Mouse (Mus musculus) heart, postnatal 0 days (tissue): Measurements from ENCODE around the gene Map2k1. TPM values are rescaled to one million over a fixed set of nuclear protein-coding genes. Genes with fewer than 3 reads are reported as not detected.
"Not testable (repeated sequence)": the region's sequence is repeated elsewhere in the genome, so short reads cannot be mapped to it uniquely, and the experiment has no call there.

Experiments
- ATAC-seq: fragments of 200-750 bp; cut with Nextera tagmentation; 2 replicates; pipeline ENCODE4 v1.8.0; 2017; ENCODE audit warnings: low read depth, moderate number of reproducible peaks, moderate library complexity; ENCODE audit not compliant: insufficient read depth
- DNase-seq: peaks from one replicate; pipeline ENCODE4 v3.0.0-alpha.2; 2016; ENCODE audit warnings: low spot score
- H3K27ac ChIP-seq: fragments of 300-500 bp; sonication (generic); 2 replicates; pipeline ENCODE4 v1.5.1; 2014; ENCODE audit warnings: low read depth, mild to moderate bottlenecking
- H3K27me3 ChIP-seq: fragments of 300-500 bp; sonication (generic); 2 replicates; pipeline ENCODE4 v1.6.1; 2014; ENCODE audit warnings: low read length, mixed read lengths; ENCODE audit not compliant: control insufficient read depth, insufficient read depth
- H3K36me3 ChIP-seq: fragments of 300-500 bp; sonication (generic); replicated peaks from 2 replicates; pipeline ENCODE4 v1.6.1; 2014; ENCODE audit warnings: low read length, mixed read lengths; ENCODE audit not compliant: control insufficient read depth, insufficient read depth
- H3K4me1 ChIP-seq: fragments of 300-500 bp; sonication (generic); 2 replicates; pipeline ENCODE4 v1.6.1; 2014; ENCODE audit warnings: antibody characterized with exemption; ENCODE audit not compliant: control insufficient read depth, insufficient read depth
- H3K4me2 ChIP-seq: fragments of 300-500 bp; sonication (generic); 2 replicates; pipeline ENCODE4 v1.6.1; 2014; ENCODE audit warnings: low read depth, mild to moderate bottlenecking, low read length, moderate library complexity
- H3K4me3 ChIP-seq: fragments of 300-500 bp; sonication (generic); 2 replicates; pipeline ENCODE4 v1.5.1; 2014; ENCODE audit warnings: low read depth, low read length
- H3K9ac ChIP-seq: fragments of 300-500 bp; sonication (generic); replicated peaks from 2 replicates; pipeline ENCODE4 v1.6.1; 2014; ENCODE audit warnings: low read depth, low read length, mixed read lengths
- H3K9me3 ChIP-seq: fragments of 300-500 bp; sonication (generic); replicated peaks from 2 replicates; pipeline ENCODE4 v1.6.1; 2016; ENCODE audit warnings: low read length; ENCODE audit not compliant: control insufficient read depth
- CTCF ChIP-seq: IDR thresholded peaks from 2 replicates; pipeline ENCODE4 v1.5.1; 2016; ENCODE audit warnings: antibody characterized with exemption, control low read depth, low read depth
- EP300 ChIP-seq: IDR thresholded peaks from 2 replicates; pipeline ENCODE4 v1.6.1; 2016; ENCODE audit warnings: antibody characterized with exemption, low read depth
- WGBS: fragments of 180-500 bp; shearing (Covaris S2); extraction: QIAGEN DNeasy Blood & Tissue Kit; methylation state at CpG from one replicate; pipeline ENCODE4 v1.1.7; 2014; 5-methylcytosine and 5-hydroxymethylcytosine counted together
- polyA plus RNA-seq: library from polyadenylated mRNA; unstranded; fragments of >200 nt; fragmentation: Nextera tagmentation; extraction: Ambion mirVana; gene quantifications from 2 replicates; pipeline ENCODE4 v1.2.1, GENCODE M21; 2015
- total RNA-seq: library from RNA; depleted of rRNA; stranded (reverse); fragments of >200 nt; gene quantifications from 2 replicates; pipeline ENCODE4 v1.2.3, GENCODE M21; 2014; ENCODE audit warnings: low replicate concordance

Gene Map2k1
- total and polyA plus RNA-seq, 2 experiments from 2014 or later, result 57.7 to 110 TPM

GRCm38 (mm10) chr9:64271249-64271648 lies 17.8 kb upstream of the Map2k1 start:
- WGBS, result 61% methylated on average over 3 of the region's 3 CpGs
- no peak overlapping the region for H3K9ac ChIP-seq
- H3K4me3 ChIP-seq, result no peak overlapping the region
- no peak overlapping the region for H3K4me2 ChIP-seq
- H3K27me3 ChIP-seq, result no peaks in the 10 kb centered on the region
- no peaks in the 10 kb centered on the region for H3K36me3 ChIP-seq
- ATAC-seq (no peak), DNase-seq (no peak)
- H3K4me1 ChIP-seq, result no peaks in the 10 kb centered on the region
- H3K27ac ChIP-seq, result no peak overlapping the region
- no peak for TF ChIP-seq CTCF
- TF ChIP-seq EP300, result no peak
- H3K9me3 ChIP-seq, result no peaks in the 10 kb centered on the region

GRCm38 (mm10) chr9:64268836-64269235 lies 15.4 kb upstream of the Map2k1 start:
- not testable (repeated sequence) for ATAC-seq, H3K9me3 ChIP-seq, H3K27ac ChIP-seq, H3K4me1 ChIP-seq, H3K27me3 ChIP-seq, DNase-seq, H3K4me3 ChIP-seq, H3K4me2 ChIP-seq, H3K36me3 ChIP-seq, H3K9ac ChIP-seq
- WGBS, result 89% methylated on average over 8 of the region's 8 CpGs

GRCm38 (mm10) chr9:64268196-64268595 lies 14.8 kb upstream of the Map2k1 start:
- no peaks in the 10 kb centered on the region for H3K9me3 ChIP-seq
- no peak for DNase-seq
- no peak overlapping the region for H3K9ac ChIP-seq
- H3K4me1 ChIP-seq, result no peaks in the 10 kb centered on the region
- no peaks in the 10 kb centered on the region for H3K36me3 ChIP-seq
- ATAC-seq, result no peak
- H3K27ac ChIP-seq, result no peak overlapping the region
- no peaks in the 10 kb centered on the region for H3K27me3 ChIP-seq
- no peak for TF ChIP-seq CTCF
- no peak for TF ChIP-seq EP300
- H3K4me2 ChIP-seq, result no peak overlapping the region
- H3K4me3 ChIP-seq, result no peak overlapping the region
- WGBS, result 66% methylated on average over 10 of the region's 10 CpGs

GRCm38 (mm10) chr9:64267231-64267630 lies 13.8 kb upstream of the Map2k1 start:
- H3K4me3 ChIP-seq, result no peak overlapping the region
- no peaks in the 10 kb centered on the region for H3K36me3 ChIP-seq
- no peak for DNase-seq
- no peak overlapping the region for H3K27ac ChIP-seq
- H3K4me1 ChIP-seq, result no peaks in the 10 kb centered on the region
- H3K9ac ChIP-seq, result no peak overlapping the region
- TF ChIP-seq EP300, result no peak
- no peak for TF ChIP-seq CTCF
- H3K27me3 ChIP-seq, result no peaks in the 10 kb centered on the region
- ATAC-seq, result no peak
- 78% methylated on average over 1 of the region's 1 CpGs for WGBS
- no peak overlapping the region for H3K4me2 ChIP-seq
- H3K9me3 ChIP-seq, result no peaks in the 10 kb centered on the region

- H3K4me2 ChIP-seq, result no peak overlapping the region
- DNase-seq (no peak), ATAC-seq (no peak)
- H3K27me3 ChIP-seq, result no peaks in the 10 kb centered on the region
- no peaks in the 10 kb centered on the region for H3K4me1 ChIP-seq
- TF ChIP-seq CTCF (no peak), EP300 (no peak)
- WGBS, result 41% methylated on average over 1 of the region's 1 CpGs
- no peaks in the 10 kb centered on the region for H3K9me3 ChIP-seq
- H3K27ac ChIP-seq, result no peak overlapping the region
- H3K36me3 ChIP-seq, result no peaks in the 10 kb centered on the region
- H3K4me3 ChIP-seq, result no peak overlapping the region
- H3K9ac ChIP-seq, result no peak overlapping the region
Observed at GRCm38 (mm10) chr9:64264813-64265212, 11.4 kb upstream of the Map2k1 start.

GRCm38 (mm10) chr9:64261023-64261422 lies 7.6 kb upstream of the Map2k1 start:
- H3K9me3 ChIP-seq, result no peaks in the 10 kb centered on the region
- no peak for ATAC-seq
- H3K9ac ChIP-seq, result no peak overlapping the region
- TF ChIP-seq CTCF, result no peak
- TF ChIP-seq EP300, result no peak
- WGBS, result 84% methylated on average over 4 of the region's 4 CpGs
- no peaks in the 10 kb centered on the region for H3K4me1 ChIP-seq
- H3K4me2 ChIP-seq, result no peak overlapping the region
- H3K36me3 ChIP-seq, result no peaks in the 10 kb centered on the region
- no peak overlapping the region for H3K4me3 ChIP-seq
- no peak overlapping the region for H3K27ac ChIP-seq
- no peaks in the 10 kb centered on the region for H3K27me3 ChIP-seq
- DNase-seq, result no peak
